Mouse (Mus musculus): ENCODE results near the gene Cbx7.

Cbx7 gene

DNA sequence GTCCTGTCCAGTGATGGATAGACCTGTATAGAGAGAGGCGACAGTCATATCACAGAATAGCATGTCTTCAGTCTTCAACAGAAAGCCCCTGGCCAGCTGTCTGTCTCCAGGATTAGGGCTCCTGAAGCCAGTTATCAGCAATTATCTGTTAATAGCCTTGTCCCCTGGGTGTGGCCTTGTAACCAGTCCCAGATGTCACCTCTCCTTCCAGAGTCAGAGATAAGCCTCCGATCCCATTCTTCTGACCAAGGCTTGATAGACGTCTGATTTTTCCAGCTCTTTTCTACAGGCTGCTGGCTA is 77.1 kb downstream of the Cbx7 start:
- no peak for DNase-seq (ENCODE audit: low spot score)

DNA sequence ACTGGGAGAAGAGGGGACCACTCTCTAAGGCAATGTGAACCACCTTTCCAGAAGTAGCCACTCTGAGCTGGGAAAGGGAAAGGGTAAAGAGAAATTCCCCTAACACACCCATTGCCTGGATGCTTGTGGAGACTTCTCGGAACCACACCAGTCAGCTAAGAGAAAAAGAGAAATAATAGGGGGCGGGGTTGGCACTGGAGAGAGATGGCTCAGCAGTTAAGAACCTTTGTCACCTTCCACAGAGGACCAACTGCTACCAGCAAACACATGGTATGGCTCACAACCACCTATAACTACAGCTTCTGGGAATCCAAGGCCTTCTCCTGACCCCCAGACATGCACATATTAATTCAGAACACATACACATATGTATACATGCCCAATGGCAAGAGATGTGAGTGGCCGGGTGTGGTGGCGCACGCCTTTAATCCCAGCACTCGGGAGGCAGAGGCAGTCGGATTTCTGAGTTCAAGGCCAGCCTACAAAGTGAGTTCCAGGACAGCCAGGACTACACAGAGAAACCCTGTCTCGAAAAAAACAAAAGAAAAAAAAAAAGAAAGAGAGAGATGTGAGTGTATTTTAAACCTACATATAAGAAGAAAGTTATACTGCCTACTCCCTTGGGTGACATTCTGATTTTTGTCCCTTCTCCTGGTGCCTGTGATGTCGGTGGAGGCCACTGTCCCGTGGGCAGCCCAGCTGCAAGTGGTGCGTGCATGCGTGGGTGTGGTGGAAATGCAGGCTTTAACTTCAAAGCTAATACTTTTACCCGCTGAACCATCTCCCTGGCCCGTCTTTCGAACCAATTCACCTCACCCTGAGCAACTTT is 77.7 kb downstream of the Cbx7 start:
- no peak for DNase-seq (ENCODE audit: low spot score)

DNA sequence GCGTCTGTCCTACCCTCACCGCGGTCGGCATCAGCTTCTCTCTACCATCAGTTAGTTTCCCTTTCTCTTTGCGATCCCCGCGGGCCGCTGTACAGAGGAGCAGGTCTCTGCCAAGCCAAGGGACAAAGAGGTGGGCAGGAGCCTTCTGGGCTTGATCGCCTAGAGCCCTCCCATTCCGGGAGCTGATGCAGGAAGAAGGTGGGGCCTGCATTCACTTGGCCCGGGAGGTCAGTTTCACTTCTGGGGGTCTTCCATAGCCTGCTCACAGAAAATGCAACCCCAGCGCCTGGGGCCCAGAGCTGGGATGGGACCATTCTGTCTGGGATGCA is 78.7 kb downstream of the Cbx7 start:
- DNase-seq (ENCODE audit: low spot score): peak; percentile 66

DNA sequence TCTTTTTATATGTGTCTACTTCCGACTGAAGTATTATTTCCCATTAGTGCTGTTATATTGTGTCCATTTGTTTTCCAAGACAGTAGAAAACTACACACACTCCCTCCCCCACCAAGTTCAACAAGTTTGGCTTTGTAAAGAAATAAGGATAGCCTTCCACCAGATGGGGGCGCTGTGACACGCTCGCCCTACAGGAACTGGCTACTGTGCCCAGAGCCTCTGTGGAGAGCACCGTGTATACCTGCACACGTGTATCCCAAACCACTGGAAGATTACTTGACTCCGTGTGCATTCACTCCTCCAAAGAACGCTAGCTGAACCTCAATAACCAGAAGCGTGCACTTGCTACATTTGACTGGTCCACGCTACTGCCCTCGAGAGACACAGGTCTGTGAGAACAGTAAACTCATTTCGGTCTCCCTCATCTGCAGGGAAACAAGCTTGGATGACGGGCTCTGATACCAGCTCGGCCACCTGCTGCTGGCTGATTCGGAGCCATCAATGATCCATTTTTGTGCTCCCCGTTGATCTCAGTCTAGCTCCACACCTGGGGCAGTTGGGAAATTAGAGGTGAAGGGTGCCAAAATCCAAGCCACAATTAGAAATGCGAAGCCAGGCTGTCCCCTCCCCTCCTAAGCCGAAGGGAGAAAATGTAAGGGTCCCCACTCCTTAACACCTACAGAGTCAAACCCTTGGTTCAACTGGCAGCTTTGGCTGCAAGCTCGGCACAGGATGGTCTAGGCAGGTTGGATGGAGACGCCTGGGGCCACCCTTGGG is 79.3 kb downstream of the Cbx7 start, which contains the start of gene Apobec3:
Gene Apobec3, plus strand, starts transcription at position 224 of the 777 bp plus-strand sequence.
- peak; percentile 75 for DNase-seq (ENCODE audit: low spot score)

DNA sequence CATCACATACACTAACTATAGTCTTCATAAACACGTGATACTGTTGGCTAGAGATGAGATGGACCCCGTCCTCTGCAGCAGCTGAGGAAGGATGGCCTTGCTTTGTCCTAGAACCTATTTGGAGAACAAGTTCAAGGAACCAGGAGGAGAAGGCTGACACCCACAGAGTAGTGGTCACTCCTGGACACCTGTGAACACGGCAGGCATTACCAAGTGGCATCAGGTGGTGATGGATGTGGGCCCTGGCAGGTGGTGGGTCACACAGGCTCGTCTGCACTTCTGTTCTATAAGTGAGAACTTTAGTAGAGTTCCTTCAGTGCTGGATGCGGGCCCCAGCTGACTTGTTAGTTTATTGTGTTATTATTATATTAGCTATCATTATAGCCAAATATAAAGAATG is 86.1 kb downstream of the Cbx7 start:
- no peak for DNase-seq (ENCODE audit: low spot score)

DNA sequence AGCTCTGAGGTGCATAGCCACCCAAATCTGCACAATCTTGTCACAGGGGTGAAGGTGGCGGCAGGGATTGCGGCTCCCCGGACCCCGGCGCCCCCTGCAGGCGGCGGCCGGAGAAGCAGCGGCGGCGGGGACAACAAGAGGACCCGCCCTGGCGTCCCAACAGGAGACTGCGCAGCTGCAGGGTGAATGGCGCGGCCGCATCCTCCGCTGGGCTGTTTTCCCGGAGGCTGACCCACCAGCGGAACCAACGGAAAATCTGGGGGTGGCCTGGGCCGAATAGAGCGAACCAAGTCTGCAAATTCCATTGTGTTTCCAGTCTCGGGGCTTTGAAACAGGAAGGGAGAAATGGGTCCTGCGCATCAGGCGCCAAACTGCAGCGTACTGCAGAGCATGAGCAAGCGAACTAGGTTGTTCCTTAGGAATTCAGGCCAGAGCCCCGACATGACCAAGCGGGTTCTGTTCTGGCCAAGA is 87.5 kb downstream of the Cbx7 start:
- peak; percentile 83 for DNase-seq (ENCODE audit: low spot score)

DNA sequence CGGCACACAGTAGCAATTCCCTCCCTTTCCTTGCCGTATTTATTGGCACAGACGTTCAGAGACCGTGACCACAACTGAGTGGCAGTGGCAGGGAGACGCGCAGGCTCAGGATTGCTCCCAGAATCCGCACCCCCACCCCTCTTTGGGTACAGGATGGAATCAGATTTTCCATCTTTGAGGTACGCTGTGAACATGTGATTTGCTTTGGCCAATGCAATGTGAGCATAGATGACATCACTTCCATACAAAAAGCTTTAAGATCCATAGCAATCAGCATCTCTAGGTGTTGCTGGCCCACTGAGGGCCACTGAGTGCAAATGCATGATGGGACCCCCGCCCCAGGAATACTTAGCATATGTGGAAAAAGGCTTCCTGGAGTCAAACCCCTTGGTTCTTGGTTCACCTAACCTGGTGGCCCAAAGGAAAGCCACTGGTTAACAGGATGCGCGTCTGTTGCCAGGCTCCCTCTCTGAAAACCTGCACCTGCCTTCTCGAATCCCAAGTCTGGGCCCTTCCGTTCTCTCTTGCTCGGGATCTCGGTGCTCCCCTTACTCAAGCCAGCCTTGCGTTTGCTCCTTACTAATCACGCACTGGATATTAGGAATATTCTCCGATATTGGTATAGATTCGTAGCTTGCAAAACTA is 88.2 kb downstream of the Cbx7 start:
- DNase-seq (ENCODE audit: low spot score): no peak

DNA sequence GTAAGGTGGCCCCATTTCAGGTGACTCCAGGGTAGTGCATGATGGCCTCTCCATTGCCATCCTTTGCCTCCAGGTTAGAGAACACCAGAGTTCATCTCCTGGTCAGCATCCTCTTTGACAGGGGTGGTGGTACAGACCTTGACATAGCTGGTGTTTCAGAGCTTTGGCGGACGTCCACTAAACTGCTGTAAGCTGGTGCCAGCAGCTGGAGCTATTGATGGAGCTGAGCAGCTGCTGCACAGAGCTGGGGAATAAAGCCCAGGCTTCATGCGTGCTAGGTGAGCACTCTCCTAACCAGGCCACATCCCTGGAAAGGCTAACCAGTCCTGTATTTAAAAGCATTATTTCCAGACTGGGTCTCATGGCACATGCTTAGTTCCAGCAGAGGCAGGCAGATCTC is 90.4 kb downstream of the Cbx7 start:
- DNase-seq (ENCODE audit: low spot score): peak; percentile 37

DNA sequence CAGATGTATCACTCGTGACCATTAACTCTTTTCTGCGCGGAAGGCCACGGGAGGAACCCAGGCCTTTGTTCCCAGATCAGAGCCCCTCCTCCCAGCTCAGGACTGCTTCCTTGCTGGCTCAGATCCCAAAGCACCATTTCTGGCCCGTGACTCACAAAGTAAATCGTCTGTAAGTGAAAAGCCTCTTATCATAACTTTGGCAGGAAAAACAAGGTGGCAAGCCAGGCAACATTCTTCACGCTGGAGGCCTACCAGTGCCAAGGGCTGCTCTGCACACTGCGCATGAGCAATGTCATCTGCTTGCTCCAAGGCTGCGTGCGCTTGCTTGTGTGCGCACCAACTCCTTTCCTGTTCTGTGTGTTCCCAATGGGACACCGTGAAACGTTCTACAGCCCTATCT is 91.6 kb downstream of the Cbx7 start:
- peak; percentile 96 for DNase-seq (ENCODE audit: low spot score)

DNA sequence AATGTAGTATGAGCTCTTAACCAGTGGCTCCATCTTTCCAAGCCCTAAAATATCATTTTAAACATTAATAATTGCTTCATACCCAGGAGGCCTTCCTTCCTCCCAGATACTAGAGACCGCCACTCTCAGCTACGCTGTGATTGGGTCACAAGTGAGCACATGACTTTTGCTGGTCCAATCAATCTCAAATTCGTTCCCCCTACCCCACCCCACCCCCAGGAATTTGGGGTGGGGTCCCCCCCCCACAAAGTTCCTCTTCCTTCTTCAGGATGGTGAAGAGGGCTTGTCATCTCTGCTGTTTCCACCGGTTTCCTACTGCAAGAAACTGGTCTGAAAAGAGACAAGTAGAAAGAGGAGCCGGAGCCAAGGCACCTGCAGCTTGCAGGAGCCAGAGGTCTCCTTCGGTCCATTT is 92.2 kb downstream of the Cbx7 start:
- no peak for DNase-seq (ENCODE audit: low spot score)

DNA sequence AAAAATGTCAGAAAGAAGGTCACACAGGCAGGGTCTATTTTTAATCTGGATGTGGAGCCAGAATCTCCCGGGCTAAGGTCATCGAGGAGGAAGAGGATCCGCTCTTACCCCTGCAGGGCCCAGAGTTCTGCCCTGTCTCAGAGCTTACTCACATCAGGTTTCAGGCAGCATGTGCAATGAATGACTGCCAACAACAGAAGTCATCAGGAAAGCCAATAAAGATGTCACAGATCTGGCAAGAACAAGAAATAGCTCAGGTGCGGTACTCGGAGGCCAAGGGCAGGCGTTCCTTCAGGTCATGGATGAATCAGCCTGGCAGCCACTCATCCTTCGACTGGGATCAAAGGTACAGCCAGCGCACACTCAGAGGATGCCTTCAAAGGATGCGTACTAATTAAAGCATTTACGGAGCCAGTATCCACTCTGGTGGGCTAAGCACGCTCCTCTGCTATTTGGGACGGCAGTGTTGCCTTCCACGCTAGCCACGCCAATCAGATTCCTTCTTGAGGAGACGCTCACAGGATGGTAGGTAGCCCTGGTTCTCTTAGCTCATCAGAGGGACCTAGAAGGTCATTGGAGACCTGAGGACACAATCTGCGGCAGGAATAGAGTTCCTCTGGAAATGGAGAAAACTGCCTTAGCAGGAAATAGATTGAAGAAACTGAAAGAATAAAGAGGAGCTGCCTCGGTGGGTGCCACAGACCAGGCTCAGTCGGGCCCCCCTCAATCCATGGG is 95.5 kb downstream of the Cbx7 start:
- DNase-seq (ENCODE audit: low spot score): no peak

DNA sequence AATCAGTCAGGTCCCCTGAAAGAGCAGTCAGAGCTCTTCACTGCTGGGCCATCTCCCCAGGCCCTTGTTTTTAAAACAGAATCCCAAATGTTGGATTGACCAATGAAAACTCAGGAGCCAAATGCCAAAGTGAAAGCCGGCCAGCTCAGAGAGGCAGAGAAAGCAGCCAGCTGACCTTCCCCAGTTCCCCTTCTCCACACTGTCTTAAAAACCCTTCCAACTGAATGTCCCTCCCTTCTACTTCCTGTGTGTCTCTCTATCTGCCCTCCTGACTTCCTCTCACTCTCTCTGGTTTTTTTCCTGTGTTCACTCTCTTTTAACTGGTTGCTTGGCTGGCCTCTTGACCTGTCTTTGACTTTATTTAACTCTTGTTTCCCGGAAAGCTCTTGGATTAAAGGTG is 96.9 kb downstream of the Cbx7 start:
- DNase-seq (ENCODE audit: low spot score): peak; percentile 22

DNA sequence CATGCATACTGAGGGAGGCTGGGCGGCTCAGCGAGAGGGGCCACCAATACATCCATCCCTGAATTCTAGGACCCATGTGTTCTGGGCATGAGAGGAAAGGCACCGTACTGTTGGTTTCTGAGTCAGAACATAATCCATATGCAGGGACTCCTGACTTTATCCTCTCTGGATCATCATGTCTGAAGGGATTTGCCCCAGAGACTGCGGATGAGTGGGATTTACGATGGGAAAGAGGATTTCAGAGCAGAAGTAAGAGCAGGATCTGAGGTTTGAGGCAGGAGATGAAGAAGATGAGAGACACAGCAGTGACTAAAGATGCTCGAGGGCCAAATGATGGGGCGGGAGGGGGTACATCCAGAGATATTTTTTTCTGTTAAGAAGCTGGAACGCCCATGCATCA is 97.4 kb downstream of the Cbx7 start:
- DNase-seq (ENCODE audit: low spot score): no peak

DNA sequence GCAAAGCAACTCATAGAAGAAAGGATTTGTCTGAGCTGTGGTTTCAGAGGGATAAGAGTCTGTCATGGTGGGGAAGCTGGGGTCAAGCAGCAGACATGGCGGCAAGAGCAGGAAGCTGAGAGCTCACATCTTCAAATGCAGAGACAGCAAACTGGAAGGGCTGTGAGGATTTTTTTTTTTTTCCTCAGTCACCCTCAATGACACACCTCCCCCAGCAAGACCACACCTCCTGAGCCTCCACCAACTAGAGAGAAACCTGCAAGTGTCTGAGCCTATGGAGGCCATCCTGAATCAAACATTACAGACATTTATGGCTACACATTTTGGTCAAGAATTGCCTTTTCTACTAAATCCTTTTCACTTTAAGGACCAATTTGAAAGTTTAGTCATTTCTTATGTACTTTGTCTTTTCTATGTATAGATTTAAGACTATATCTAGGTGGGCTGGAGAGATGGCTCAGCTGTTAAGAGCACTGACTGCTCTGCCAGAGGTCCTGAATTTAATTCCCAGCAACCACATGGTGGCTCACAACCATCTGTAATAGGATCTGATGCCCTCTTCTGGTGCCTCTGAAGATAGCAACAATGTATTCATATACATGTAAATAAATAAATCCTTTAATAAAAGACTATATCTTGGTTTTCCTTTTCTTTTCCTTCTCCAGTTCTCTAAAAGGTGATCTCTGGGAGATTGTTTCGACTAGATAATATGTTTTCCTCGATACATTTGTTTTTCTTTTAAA is 103.5 kb downstream of the Cbx7 start:
- DNase-seq (ENCODE audit: low spot score): no peak

Measured in adipocyte (in vitro differentiated cells).